Mouse (Mus musculus) B cell, adult 62 days (primary cell): Measurements from ENCODE around the gene Mamdc4. TPM values are rescaled to one million over a fixed set of nuclear protein-coding genes. Genes with fewer than 3 reads are reported as not detected.

Experiments
- total RNA-seq: library from RNA; stranded (reverse); gene quantifications from 4 replicates; pipeline ENCODE4 v1.2.4, GENCODE M21; 2023

Mamdc4 gene
- 0.77 to 2.4 TPM (median 1.5 TPM) in 4 replicates for total RNA-seq

DNA sequence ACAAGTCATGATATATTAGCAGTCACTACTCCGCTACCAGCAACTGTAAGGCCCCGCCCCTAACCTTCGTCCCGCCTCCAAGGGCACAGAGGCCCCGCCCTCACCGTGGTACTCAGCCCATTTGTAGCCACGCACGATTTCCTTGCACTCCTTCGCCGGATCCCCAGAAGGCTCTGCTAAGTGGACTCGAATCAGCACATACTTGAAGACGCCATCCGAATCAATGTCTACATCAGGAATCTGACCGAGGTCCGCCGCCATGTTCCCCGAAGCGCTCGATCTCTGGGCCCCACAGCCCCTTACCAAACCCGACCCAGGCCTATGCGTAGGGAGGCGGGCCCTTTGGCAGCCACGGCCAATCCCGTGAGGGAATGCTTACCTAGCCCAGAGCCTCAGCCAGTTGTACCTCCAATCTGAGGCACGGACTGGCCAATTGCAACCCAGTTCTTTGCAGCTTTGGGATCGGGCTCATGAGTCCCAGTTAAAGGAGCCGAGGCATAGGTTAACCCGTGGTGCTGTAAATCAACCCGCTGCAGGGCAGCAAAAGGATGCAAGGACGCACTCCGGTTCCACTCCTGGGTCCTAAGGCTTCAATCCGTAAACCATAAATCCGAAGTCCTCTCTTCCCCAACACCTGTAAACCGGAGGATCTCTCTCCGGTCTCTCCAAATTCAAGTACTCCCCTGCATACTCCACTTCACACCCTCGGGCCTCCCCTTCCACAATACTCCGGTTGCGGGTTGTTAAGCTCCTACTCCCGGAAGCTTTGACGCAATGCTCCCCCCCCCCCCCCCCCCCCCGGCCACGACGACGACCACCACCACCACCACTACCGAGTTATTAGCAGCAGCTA lies at the start of gene Mamdc4, which contains the start of gene Phpt1:
Gene Mamdc4, minus strand, starts transcription at position 267 of the 853 bp plus-strand sequence.
Gene Phpt1, minus strand, starts transcription at position 646 of the 853 bp plus-strand sequence.

DNA sequence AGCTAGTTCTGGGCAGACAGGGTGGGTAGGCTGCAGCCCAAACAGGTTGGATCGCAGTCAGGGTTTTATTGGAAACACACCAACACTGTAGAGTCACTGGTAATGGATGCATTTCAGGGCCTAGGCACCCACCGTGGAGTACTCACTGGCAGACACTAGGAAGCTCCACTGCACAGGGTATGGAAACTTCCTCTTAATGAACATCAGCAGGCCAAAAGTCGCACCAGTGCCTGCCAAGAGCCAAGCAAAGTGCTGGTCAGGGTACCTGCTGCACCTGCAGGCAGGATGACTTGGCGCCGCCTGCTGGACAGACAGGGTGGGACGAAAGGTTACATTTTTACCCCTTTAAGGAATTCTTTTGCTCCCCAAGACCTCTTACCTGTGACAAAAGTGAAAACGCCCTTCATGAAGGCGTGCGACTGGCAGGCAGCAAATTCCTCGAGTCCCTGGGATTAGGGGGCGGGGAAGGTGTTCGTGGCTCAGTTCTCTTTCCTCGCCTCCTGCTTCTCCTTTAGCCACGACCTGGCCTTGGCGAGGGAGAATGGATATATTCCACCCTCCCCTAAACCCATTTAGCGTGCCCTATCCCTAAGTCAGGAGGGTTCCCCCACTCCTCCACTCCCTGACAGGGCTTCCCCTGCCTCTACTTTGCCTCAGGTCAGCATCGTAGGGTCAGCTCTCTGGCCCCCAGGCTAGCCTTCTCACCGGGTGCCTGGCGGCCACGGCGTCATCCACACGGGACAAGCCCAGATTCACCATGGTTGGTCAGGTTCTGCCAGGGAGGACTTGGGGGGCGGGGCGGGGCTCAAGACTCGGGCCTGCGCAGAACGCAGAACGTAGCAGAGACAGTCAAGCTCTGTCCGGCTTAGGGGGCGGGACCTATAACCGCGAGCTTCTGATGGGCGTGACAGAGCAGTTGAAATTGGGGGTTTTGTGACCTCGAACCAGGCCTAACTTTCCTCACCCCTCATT lies 46.9 kb upstream of the Mamdc4 start, which contains the start of gene Tmem141:
Gene Tmem141, minus strand, starts transcription at position 777 of the 972 bp plus-strand sequence.

DNA sequence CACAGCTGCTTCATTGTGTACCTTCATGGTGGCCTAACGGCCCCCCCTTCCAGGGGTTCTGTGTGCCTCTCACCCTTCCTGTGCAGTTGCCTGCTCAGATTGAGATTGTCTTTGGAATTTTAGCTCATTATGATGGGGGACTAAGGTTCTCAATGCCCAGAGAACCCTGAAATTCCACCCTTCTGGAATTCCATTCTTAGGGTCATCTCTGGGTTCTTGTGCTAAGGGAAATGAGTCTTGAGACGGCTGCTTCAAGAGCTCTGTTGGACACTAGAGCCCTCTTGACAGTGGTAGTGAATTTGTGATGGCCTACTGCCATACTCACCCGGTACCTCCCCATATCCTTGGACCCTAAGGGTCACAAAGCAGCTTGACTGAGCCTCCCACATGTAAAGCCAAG lies 42.9 kb upstream of the Mamdc4 start, which contains the start of gene Ccdc183:
Gene Ccdc183, minus strand, starts transcription at position 101 of the 400 bp plus-strand sequence.

DNA sequence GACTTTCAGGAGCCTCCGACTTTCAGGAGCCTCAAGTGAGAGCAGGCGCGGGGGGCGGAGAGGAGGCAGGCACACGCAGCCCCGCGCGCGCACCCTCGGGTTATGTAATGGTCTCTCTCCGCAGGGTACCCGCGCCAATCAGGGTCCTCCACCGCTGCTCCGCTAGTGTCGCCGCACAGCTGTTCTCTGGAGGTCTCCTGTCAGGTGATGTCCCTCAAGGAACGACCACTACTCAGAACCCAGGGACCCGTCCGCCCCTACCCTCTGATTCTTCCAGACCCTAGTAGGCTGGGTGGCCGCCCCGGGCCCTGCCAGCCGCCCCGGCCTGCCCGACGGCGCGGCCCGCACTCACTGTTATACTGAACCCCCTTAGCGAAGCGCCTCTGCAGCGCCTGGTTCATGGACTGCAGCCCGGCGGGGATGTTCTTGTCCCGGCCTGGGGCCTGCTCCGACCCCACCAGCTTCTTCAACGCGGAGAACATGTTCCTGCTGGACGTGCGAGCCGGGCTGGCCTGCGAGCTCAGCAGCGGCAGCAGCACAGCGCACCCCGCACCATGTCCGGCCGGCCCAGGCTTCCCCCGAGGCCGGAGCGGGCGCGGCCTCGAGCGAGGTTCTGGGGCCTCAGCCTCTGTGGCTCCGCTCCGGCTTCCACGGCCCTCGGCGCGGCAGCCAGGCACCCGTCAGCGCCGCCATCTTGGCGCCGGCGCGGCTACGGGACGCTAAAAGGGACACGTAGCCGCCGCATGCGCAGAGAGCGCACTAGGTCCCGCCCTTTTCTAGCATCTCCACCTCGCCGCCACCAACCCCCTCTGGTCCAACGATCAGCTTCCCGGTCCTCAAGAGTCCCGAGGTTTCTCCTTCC lies 33.3 kb upstream of the Mamdc4 start, which contains the start of gene Rabl6:
Gene Rabl6, minus strand, starts transcription at position 761 of the 862 bp plus-strand sequence.

DNA sequence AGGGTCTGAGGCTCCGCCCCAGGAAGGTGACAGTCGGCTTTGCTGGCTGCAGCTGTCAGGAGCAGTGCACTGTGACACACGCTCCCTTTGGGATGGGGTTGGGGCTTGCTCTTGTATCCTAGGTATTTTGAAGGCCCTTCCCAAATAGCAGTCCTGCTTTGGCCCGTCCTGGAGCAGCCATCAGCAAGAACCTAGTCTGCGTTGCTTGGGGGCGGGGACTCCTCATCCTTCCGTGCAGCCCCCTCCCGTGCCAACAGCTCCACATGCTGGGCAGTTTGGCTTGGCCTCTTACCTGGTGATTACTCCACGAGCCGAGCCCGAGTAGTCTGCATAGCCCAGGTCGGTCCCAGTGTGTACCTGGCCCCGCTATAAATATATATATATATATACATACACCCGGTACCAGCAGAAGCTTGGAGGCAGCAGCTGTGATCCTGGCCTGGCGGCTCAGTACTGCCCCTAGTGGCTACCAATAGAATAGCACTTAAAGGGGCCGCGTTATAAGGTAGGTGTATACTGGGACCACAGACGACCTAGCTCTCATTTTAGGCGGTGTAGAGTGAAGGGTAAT lies 6.7 kb upstream of the Mamdc4 start, which contains the start of gene Ajm1:
Gene Ajm1, minus strand, starts transcription at position 464 of the 571 bp plus-strand sequence.

DNA sequence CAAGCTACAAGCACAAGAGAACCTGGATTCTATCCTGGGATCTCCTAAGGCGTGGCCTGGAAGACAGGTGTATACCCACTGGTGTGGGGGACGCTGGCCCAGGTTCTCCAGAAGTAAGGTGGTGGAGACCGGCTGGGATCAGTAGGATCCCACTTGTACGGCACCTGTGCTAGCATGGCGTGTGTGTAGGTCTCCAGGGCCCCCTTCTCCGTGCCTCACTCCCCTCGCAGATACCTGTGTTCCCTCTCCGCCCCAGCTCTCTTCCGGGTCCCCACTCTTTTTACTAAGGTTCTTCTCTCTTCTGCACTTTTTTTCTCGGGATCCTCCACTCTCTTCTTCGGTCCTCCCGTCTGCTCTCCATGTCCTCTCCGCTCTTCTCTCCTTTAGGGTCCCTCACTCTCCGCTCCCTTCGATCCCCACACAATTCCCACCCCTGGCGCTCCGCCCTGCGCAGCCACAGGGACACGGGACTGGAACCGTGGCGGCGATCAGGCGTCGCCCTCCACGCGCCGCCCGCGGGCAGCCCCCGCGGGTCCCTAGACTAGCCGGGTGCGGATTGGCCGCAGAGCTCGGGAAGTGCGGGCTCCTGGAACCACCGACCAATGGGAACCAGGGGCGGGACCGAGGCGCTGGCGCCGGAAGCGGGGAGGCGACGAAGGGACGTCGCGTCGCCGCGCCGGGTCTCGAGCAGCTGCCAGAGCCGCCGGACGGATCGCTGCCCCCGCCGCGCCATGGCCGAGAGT lies 17.3 kb downstream of the Mamdc4 start, which contains the start of gene Edf1:
Gene Edf1, plus strand, starts transcription at position 627 of the 743 bp plus-strand sequence.

DNA sequence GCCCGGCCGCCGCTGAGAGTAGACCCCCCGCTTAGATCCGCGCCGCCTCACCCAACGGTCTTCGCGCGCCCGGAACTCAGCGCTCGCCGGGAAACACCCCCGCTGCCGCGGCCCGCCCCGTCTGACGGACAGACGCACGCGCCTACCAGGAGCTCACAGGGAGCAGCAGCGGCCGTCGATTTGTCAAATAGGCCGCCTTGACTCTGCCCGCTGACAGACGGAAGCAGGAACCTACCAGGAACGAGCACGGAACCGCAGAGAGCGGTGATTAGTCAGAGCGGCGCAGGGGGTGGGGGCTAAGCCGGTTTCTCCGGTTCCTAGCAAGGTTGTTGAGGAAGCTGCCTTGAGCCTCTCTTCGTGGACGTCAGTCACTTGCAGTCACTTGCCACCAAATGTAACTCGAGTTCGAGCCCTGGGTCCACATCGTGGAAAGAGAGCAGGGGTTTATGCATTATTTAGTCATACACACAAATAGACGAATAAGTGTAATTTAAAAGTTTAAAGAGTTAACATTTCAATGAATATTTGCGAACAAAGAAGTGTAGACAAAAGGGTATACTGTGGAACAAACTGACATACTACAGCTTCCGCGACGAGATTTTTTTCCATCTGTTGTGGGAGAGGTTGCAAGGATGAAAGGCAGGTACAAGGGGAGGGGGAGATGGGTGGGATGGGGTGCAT lies 27.7 kb downstream of the Mamdc4 start, which contains the start of gene Traf2:
Gene Traf2, minus strand, starts transcription at position 130 of the 681 bp plus-strand sequence.

Other genes starting within 250 kb of the Mamdc4 start
- gene Man1b1, start 242.5 kb downstream of the Mamdc4 start, total RNA-seq: 39.7 to 50.0 TPM (median 47.1 TPM) in 4 replicates
- 41.2 to 46.3 TPM (median 43.4 TPM) in 4 replicates for gene Dpp7, start 218.5 kb downstream of the Mamdc4 start, total RNA-seq
- gene Uap1l1, start 209.2 kb downstream of the Mamdc4 start, total RNA-seq: 22.5 to 35.7 TPM (median 25.5 TPM) in 4 replicates
- 0.48 to 0.85 TPM in 2 of 4 replicates, not detected in the others for gene Sapcd2, start 202.5 kb downstream of the Mamdc4 start, total RNA-seq
- not detected in 4 replicates for gene Entpd2, start 179.0 kb downstream of the Mamdc4 start, total RNA-seq
- gene Npdc1, start 175.5 kb downstream of the Mamdc4 start, total RNA-seq: not detected in 4 replicates
- gene Fut7, start 151.6 kb downstream of the Mamdc4 start, total RNA-seq: not detected in 4 replicates
- 44.9 to 53.9 TPM (median 49.1 TPM) in 4 replicates for gene Abca2, start 146.1 kb downstream of the Mamdc4 start, total RNA-seq
- gene Clic3, start 118.0 kb downstream of the Mamdc4 start, total RNA-seq: 0.83 TPM in 1 of 4 replicates, not detected in the others
- 115 to 135 TPM (median 127 TPM) in 4 replicates for gene Paxx, start 113.8 kb downstream of the Mamdc4 start, total RNA-seq
- not detected in 4 replicates for gene Ptgds, start 104.8 kb downstream of the Mamdc4 start, total RNA-seq
- not detected in 4 replicates for gene Lcn12, start 80.9 kb downstream of the Mamdc4 start, total RNA-seq
- 64.9 to 78.2 TPM (median 70.7 TPM) in 4 replicates for gene Fbxw5, start 74.1 kb downstream of the Mamdc4 start, total RNA-seq
- 1.1 TPM in 1 of 4 replicates, not detected in the others for gene C8g, start 73.1 kb downstream of the Mamdc4 start, total RNA-seq
- 56.9 to 61.5 TPM (median 58.0 TPM) in 4 replicates for gene Traf2, start 27.9 kb downstream of the Mamdc4 start, total RNA-seq
- gene Edf1, start 17.0 kb downstream of the Mamdc4 start, total RNA-seq: 109 to 125 TPM (median 115 TPM) in 4 replicates
- 16.1 to 21.8 TPM (median 17.6 TPM) in 4 replicates for gene Phpt1, start 379 bp upstream of the Mamdc4 start, total RNA-seq
- 0.24 to 0.38 TPM (median 0.37 TPM) in 3 of 4 replicates, not detected in the other for gene Ajm1, start 6.9 kb upstream of the Mamdc4 start, total RNA-seq
- 102 to 112 TPM (median 109 TPM) in 4 replicates for gene Rabl6, start 33.7 kb upstream of the Mamdc4 start, total RNA-seq
- not detected in 4 replicates for gene Ccdc183, start 42.8 kb upstream of the Mamdc4 start, total RNA-seq
- gene Tmem141, start 47.2 kb upstream of the Mamdc4 start, total RNA-seq: 0.78 to 2.9 TPM (median 2.4 TPM) in 4 replicates
- gene Fcna, start 53.2 kb upstream of the Mamdc4 start, total RNA-seq: 4.1 to 8.3 TPM (median 5.8 TPM) in 4 replicates
- gene Lcn8, start 78.3 kb upstream of the Mamdc4 start, total RNA-seq: not detected in 4 replicates
- gene Lcn5, start 83.1 kb upstream of the Mamdc4 start, total RNA-seq: not detected in 4 replicates
- not detected in 4 replicates for gene Lcn6, start 101.9 kb upstream of the Mamdc4 start, total RNA-seq
- gene Lcn10, start 107.9 kb upstream of the Mamdc4 start, total RNA-seq: not detected in 4 replicates
- gene Obp2a, start 125.2 kb upstream of the Mamdc4 start, total RNA-seq: not detected in 4 replicates
- 25.1 to 40.3 TPM (median 25.4 TPM) in 4 replicates for gene Bmyc, start 131.9 kb upstream of the Mamdc4 start, total RNA-seq
- not detected in 4 replicates for gene Obp2b, start 162.2 kb upstream of the Mamdc4 start, total RNA-seq
- gene Lcn3, start 190.7 kb upstream of the Mamdc4 start, total RNA-seq: not detected in 4 replicates
- not detected in 4 replicates for gene Lcn11, start 202.2 kb upstream of the Mamdc4 start, total RNA-seq
- gene Gm13539, start 207.4 kb upstream of the Mamdc4 start, total RNA-seq: not detected in 4 replicates
- gene Glt6d1, start 241.0 kb upstream of the Mamdc4 start, total RNA-seq: not detected in 4 replicates
- not detected in 4 replicates for gene Lcn9, start 248.3 kb upstream of the Mamdc4 start, total RNA-seq